In genomic region chr2:28008261-28008660, GRCm38 (mm10) we compare ENCODE assay signal across 13 mouse cellular contexts.
A peak's percentile ranks its signal among the peaks of the same experiment; 100 is the strongest.
DNase-seq lines count a peak whose midpoint lies in the region; ATAC-seq lines count a peak whose summit lies in the region.
"Had no signal": no experiment of that assay in that cellular context is flagged by ENCODE, and none has a peak within 500 bp of the region (broad histone marks: within the 10 kb centered on the region; RNA-seq: fewer than 3 reads in every experiment).

No protein-coding gene starts in this region.

- 56% methylated on average over 4 of the region's 4 CpGs for WGBS in embryonic facial prominence, embryonic 14.5 days
- WGBS in embryonic facial prominence, embryonic 10.5 days, result 89% methylated on average over 4 of the region's 4 CpGs
- WGBS in hindbrain, embryonic 14.5 days, result 31% methylated on average over 4 of the region's 4 CpGs
- 82% methylated on average over 4 of the region's 4 CpGs for WGBS in hindbrain, embryonic 11.5 days
- WGBS in midbrain, embryonic 13.5 days, result 60% methylated on average over 4 of the region's 4 CpGs
- WGBS in midbrain, embryonic 10.5 days, result 88% methylated on average over 4 of the region's 4 CpGs
- 33% methylated on average over 4 of the region's 4 CpGs for WGBS in midbrain, embryonic 16.5 days

- H3K27ac ChIP-seq in embryonic facial prominence, embryonic 14.5 days (replicated peaks; ENCODE audit: low read depth, low read length), result peak overlapping the region; percentile 31; the same call in 1 of the 2 replicates
- H3K27ac ChIP-seq in embryonic facial prominence, embryonic 10.5 days (replicated peaks), result no peak overlapping the region
- H3K27ac ChIP-seq in hindbrain, embryonic 14.5 days, result peak overlapping the region; percentile 63
- no peak overlapping the region for H3K27ac ChIP-seq in hindbrain, embryonic 11.5 days (ENCODE audit: low read depth, low read length)
- H3K27ac ChIP-seq in midbrain, embryonic 13.5 days, result peak overlapping the region; percentile 42; the same call in 1 of the 2 replicates
- H3K27ac ChIP-seq in midbrain, embryonic 10.5 days (replicated peaks), result no peak overlapping the region
- peak overlapping the region; percentile 36 for H3K27ac ChIP-seq in midbrain, embryonic 16.5 days (ENCODE audit: low read length)
- H3K27ac ChIP-seq: forebrain, embryonic 12.5 days; limb, embryonic 12.5 days had no signal

- no peak overlapping the region for H3K4me2 ChIP-seq in embryonic facial prominence, embryonic 14.5 days (ENCODE audit: low read depth, low read length)
- H3K4me2 ChIP-seq in hindbrain, embryonic 14.5 days (replicated peaks), result no peak overlapping the region
- no peak overlapping the region for H3K4me2 ChIP-seq in hindbrain, embryonic 11.5 days (replicated peaks; ENCODE audit: low read depth, low read length)
- H3K4me2 ChIP-seq in midbrain, embryonic 13.5 days (replicated peaks), result no peak overlapping the region
- H3K4me2 ChIP-seq in midbrain, embryonic 16.5 days (ENCODE audit: low read length), result no peak overlapping the region
- H3K4me2 ChIP-seq: forebrain, embryonic 12.5 days; limb, embryonic 12.5 days had no signal

- H3K27me3 ChIP-seq in embryonic facial prominence, embryonic 14.5 days (replicated peaks; ENCODE audit: control insufficient read depth, insufficient read depth, low read length), result no peaks in the 10 kb centered on the region
- H3K27me3 ChIP-seq in embryonic facial prominence, embryonic 10.5 days (replicated peaks; ENCODE audit: low read depth, poor library complexity, severe bottlenecking), result no peaks in the 10 kb centered on the region
- H3K27me3 ChIP-seq in hindbrain, embryonic 14.5 days (ENCODE audit: control insufficient read depth, insufficient read depth, low read length), result no peaks in the 10 kb centered on the region
- H3K27me3 ChIP-seq in hindbrain, embryonic 11.5 days (ENCODE audit: control insufficient read depth, insufficient read depth, low read length), result no peaks in the 10 kb centered on the region
- H3K27me3 ChIP-seq in midbrain, embryonic 13.5 days, result no peaks in the 10 kb centered on the region
- H3K27me3 ChIP-seq in midbrain, embryonic 10.5 days (ENCODE audit: low read depth, poor library complexity, severe bottlenecking), result no peaks in the 10 kb centered on the region
- H3K27me3 ChIP-seq in midbrain, embryonic 16.5 days (ENCODE audit: control insufficient read depth, insufficient read depth, low read depth, low read length), result no peaks in the 10 kb centered on the region
- H3K27me3 ChIP-seq: forebrain, embryonic 12.5 days; limb, embryonic 12.5 days had no signal

- ATAC-seq in embryonic facial prominence, embryonic 14.5 days (ENCODE audit: low read depth), result no peak
- ATAC-seq in hindbrain, embryonic 14.5 days (ENCODE audit: low FRiP score), result no peak
- ATAC-seq in hindbrain, embryonic 11.5 days (ENCODE audit: low FRiP score), result no peak
- ATAC-seq in midbrain, embryonic 13.5 days, result no peak
- ATAC-seq in midbrain, embryonic 16.5 days, result no peak
- ATAC-seq: activated CD4-positive, CD25-positive, alpha-beta regulatory T cell, adult 4 months had no signal

- H3K9me3 ChIP-seq in embryonic facial prominence, embryonic 14.5 days (ENCODE audit: control insufficient read depth, low read length), result no peaks in the 10 kb centered on the region
- no peaks in the 10 kb centered on the region for H3K9me3 ChIP-seq in embryonic facial prominence, embryonic 10.5 days
- no peaks in the 10 kb centered on the region for H3K9me3 ChIP-seq in hindbrain, embryonic 14.5 days (ENCODE audit: control insufficient read depth, low read length)
- H3K9me3 ChIP-seq in hindbrain, embryonic 11.5 days (ENCODE audit: control insufficient read depth, low read length), result no peaks in the 10 kb centered on the region
- H3K9me3 ChIP-seq in midbrain, embryonic 13.5 days, result no peaks in the 10 kb centered on the region
- H3K9me3 ChIP-seq in midbrain, embryonic 10.5 days (replicated peaks), result no peaks in the 10 kb centered on the region
- no peaks in the 10 kb centered on the region for H3K9me3 ChIP-seq in midbrain, embryonic 16.5 days (replicated peaks; ENCODE audit: control insufficient read depth, low read length, poor library complexity, severe bottlenecking)
- H3K9me3 ChIP-seq: forebrain, embryonic 12.5 days; limb, embryonic 12.5 days had no signal

- DNase-seq in embryonic facial prominence, embryonic 14.5 days (ENCODE audit: low spot score), result peak; percentile 42
- DNase-seq in embryonic facial prominence, embryonic 10.5 days (ENCODE audit: low spot score), result no peak
- DNase-seq in hindbrain, embryonic 14.5 days (ENCODE audit: low spot score), result peak; percentile 71
- no peak for DNase-seq in hindbrain, embryonic 11.5 days (ENCODE audit: low spot score)
- no peak for DNase-seq in midbrain, embryonic 10.5 days (ENCODE audit: low spot score)
- DNase-seq in right cerebral cortex, postnatal 4 days, result no peak
- DNase-seq: layer of hippocampus, adult 9-11 months; right cerebral cortex, postnatal 14 days had no signal

- no peak overlapping the region for H3K4me3 ChIP-seq in embryonic facial prominence, embryonic 14.5 days (ENCODE audit: low read depth, low read length)
- H3K4me3 ChIP-seq in embryonic facial prominence, embryonic 10.5 days, result no peak overlapping the region
- no peak overlapping the region for H3K4me3 ChIP-seq in hindbrain, embryonic 14.5 days (replicated peaks; ENCODE audit: low read length)
- no peak overlapping the region for H3K4me3 ChIP-seq in hindbrain, embryonic 11.5 days (ENCODE audit: low read depth, low read length)
- H3K4me3 ChIP-seq in midbrain, embryonic 13.5 days (replicated peaks), result no peak overlapping the region
- no peak overlapping the region for H3K4me3 ChIP-seq in midbrain, embryonic 10.5 days
- no peak overlapping the region for H3K4me3 ChIP-seq in midbrain, embryonic 16.5 days (ENCODE audit: low read depth, low read length)
- H3K4me3 ChIP-seq: forebrain, embryonic 12.5 days; limb, embryonic 12.5 days had no signal

- peaks cover 100% of the 10 kb centered on the region for H3K36me3 ChIP-seq in embryonic facial prominence, embryonic 14.5 days (ENCODE audit: control insufficient read depth, insufficient read depth, low read length)
- peaks cover 73% of the 10 kb centered on the region for H3K36me3 ChIP-seq in embryonic facial prominence, embryonic 10.5 days (replicated peaks)
- no peaks in the 10 kb centered on the region for H3K36me3 ChIP-seq in hindbrain, embryonic 14.5 days (replicated peaks; ENCODE audit: control insufficient read depth, insufficient read depth)
- no peaks in the 10 kb centered on the region for H3K36me3 ChIP-seq in hindbrain, embryonic 11.5 days (ENCODE audit: control insufficient read depth, insufficient read depth, low read length)
- no peaks in the 10 kb centered on the region for H3K36me3 ChIP-seq in midbrain, embryonic 13.5 days
- H3K36me3 ChIP-seq in midbrain, embryonic 10.5 days, result peaks cover 16% of the 10 kb centered on the region
- H3K36me3 ChIP-seq in midbrain, embryonic 16.5 days (ENCODE audit: control insufficient read depth, insufficient read depth, low read length), result no peaks in the 10 kb centered on the region
- H3K36me3 ChIP-seq: forebrain, embryonic 12.5 days had no signal

- no peaks in the 10 kb centered on the region for H3K4me1 ChIP-seq in embryonic facial prominence, embryonic 14.5 days (ENCODE audit: control insufficient read depth, insufficient read depth, low read length)
- 0 out of 2 replicates have a peak, but pooled peaks cover 4% of the 10 kb centered on the region for H3K4me1 ChIP-seq in embryonic facial prominence, embryonic 10.5 days
- H3K4me1 ChIP-seq in hindbrain, embryonic 14.5 days (replicated peaks; ENCODE audit: control insufficient read depth, insufficient read depth, low read length), result peaks cover 17% of the 10 kb centered on the region
- H3K4me1 ChIP-seq in hindbrain, embryonic 11.5 days (replicated peaks; ENCODE audit: control insufficient read depth, insufficient read depth, low read length), result no peaks in the 10 kb centered on the region
- H3K4me1 ChIP-seq in midbrain, embryonic 13.5 days (replicated peaks), result peaks cover 13% of the 10 kb centered on the region
- H3K4me1 ChIP-seq in midbrain, embryonic 10.5 days, result no peaks in the 10 kb centered on the region
- peaks cover 12% of the 10 kb centered on the region for H3K4me1 ChIP-seq in midbrain, embryonic 16.5 days (ENCODE audit: control insufficient read depth, insufficient read depth, low read length)
- H3K4me1 ChIP-seq: limb, embryonic 12.5 days had no signal

- no peak overlapping the region for H3K9ac ChIP-seq in embryonic facial prominence, embryonic 14.5 days (ENCODE audit: low read depth, low read length)
- no peak overlapping the region for H3K9ac ChIP-seq in hindbrain, embryonic 14.5 days
- no peak overlapping the region for H3K9ac ChIP-seq in hindbrain, embryonic 11.5 days (ENCODE audit: low read depth, low read length)
- no peak overlapping the region for H3K9ac ChIP-seq in midbrain, embryonic 13.5 days (replicated peaks)
- H3K9ac ChIP-seq in midbrain, embryonic 16.5 days (ENCODE audit: low read depth, low read length), result no peak overlapping the region
- H3K9ac ChIP-seq: forebrain, embryonic 12.5 days; limb, embryonic 12.5 days had no signal

Comparison
In these comparisons a context has a peak if more than half of its experiments do, and no peak if none do; other contexts are left out.
1. DNase-seq: peak in embryonic facial prominence, embryonic 14.5 days (single experiment) and hindbrain, embryonic 14.5 days (single experiment); none in embryonic facial prominence, embryonic 10.5 days (single experiment), hindbrain, embryonic 11.5 days (single experiment), midbrain, embryonic 10.5 days (single experiment) and right cerebral cortex, postnatal 4 days (single experiment).
2. H3K27ac ChIP-seq: peak in embryonic facial prominence, embryonic 14.5 days (single experiment), hindbrain, embryonic 14.5 days (single experiment), midbrain, embryonic 13.5 days (single experiment) and midbrain, embryonic 16.5 days (single experiment); none in embryonic facial prominence, embryonic 10.5 days (single experiment), hindbrain, embryonic 11.5 days (single experiment) and midbrain, embryonic 10.5 days (single experiment).